Mouse (Mus musculus): ENCODE data around the gene Ddx4. TPM values are rescaled to one million over a fixed set of nuclear protein-coding genes. Genes with fewer than 3 reads are reported as not detected.

Ddx4 gene
- total RNA-seq (2021) = under 1 TPM; 0.15 to 0.39 TPM
- long read RNA-seq, experiment 1 = 0 reads
- long read RNA-seq, experiment 2 = 0 reads

DNA sequence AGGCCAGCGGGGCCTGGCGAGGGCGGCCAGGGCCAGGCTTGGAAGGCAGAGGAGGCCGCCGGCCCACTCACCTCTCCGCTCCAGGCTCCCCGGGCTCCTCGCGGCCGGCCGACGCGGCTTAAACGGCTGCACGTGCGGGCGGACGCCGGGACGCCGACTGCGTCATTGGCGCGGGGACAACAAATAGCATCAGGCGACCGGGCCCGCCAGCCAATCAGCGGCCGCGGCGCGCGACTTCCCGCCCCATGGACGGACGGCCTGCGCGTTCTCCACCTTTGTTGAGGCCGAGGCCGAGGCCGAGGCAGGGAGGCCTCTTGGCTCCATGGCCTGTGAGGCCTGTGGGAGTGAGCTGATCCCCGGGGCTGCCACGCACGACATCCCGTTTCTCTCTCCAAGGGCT lies at the start of gene Ddx4:
TSS of gene Ddx4 (minus strand) at position 271 of the 400 bp plus-strand sequence.
- DNase-seq = no peak

- no peak for DNase-seq
These were observed 49.0 kb upstream of the Ddx4 start for GRCm38 (mm10) chr13:112701256-112701655.

- no peak for DNase-seq
These were observed 43.4 kb upstream of the Ddx4 start for GRCm38 (mm10) chr13:112695526-112696240.

DNA sequence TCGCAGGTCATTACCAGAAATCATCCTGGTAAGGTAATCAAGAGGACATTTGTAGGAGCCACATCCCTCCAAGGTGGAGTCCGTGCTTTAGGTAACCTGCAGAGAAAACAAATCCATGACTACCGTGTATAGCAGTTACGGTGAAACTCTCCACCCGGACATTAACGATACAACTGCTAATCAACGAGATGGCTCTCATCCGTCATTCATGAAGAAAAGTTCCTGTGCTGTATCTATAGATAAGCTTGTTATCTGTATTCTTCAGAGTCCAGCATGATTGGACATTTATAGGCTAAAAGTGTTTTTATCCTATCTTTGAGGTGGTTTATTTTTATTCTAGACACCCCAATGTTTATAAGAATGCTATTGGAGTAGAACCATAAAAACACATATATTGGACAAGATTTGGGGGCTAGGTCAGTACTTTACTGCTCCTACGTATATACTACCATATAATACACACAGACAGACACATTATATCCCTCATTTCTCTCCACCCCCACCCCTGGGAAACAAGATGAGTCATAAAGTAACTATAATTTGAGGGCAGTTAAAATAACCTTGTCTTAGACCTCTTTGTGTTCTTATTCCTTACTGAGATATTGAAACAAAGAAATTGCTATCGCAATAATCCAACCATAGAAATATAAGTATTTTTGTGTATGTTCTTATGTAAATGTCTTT lies 40.7 kb upstream of the Ddx4 start:
- no peak for DNase-seq

- DNase-seq = no peak
These were observed 33.9 kb upstream of the Ddx4 start for GRCm38 (mm10) chr13:112686155-112686554.

GRCm38 (mm10) chr13:112683970-112684369 lies 31.7 kb upstream of the Ddx4 start:
- DNase-seq = no peak

DNA sequence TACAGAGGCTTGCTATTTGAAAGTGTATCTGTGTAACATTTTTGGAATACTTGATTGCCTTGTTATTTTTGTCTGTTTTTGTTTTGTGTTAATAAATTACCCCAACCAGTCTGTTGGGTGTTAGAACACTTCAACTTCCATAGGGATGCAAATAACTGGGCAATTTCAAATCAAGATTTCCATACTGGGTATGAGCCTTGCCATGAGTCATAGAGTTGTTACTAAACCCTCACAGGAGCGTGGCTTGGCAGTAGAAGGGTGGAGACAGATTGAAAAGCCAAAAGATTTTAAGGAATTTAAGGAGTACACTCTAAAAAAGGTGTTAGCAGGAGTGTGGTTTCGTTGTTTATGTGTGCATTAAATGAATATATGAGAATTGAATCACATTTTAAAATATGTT lies 31.0 kb upstream of the Ddx4 start:
- DNase-seq = no peak

DNA sequence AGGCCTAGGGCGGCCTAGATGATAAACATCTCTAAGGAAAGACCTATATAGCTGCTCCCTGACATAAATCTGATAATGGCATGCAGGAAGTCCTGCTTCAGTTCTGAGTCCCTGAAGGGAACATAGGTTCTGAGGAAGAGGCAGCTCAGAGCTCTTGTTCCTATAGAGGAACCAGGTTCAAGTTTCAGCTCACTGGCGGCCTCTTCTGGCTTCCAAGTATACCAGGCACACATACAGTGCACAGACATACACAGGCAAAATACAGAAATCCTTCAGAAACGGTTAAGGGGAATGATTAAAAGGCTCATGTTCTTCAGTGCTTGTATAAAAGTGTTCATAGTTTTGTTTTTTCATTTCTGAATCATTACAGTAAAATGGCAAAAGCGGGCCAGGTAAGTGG lies 25.9 kb upstream of the Ddx4 start:
- DNase-seq = no peak

GRCm38 (mm10) chr13:112673899-112674447 lies 21.7 kb upstream of the Ddx4 start:
- DNase-seq = peak; percentile 71

- DNase-seq = no peak
These were observed 20.5 kb upstream of the Ddx4 start for GRCm38 (mm10) chr13:112672797-112673196.

GRCm38 (mm10) chr13:112671708-112672107 lies 19.4 kb upstream of the Ddx4 start:
- peak; percentile 32 for DNase-seq

DNA sequence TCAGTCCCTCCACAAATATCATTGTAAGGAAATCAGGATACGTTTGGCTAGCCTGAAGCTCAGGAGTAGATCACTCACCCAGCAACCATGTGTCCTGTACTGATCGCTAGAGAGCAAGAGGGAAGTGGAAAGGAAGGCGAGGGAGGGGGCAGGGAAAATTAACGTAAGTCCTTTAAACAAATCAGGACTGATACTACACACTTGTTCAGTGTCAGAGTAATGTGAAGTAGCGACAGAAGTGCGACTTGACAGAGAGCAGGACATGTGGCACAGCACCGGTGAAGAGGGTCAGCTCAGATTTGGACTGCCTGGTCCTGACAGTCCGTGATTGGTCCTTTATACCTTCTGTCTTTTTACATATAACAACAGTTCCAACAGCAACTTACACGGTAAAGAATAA lies 14.9 kb upstream of the Ddx4 start:
- DNase-seq = no peak

- no peak for DNase-seq
These were observed 14.3 kb upstream of the Ddx4 start for GRCm38 (mm10) chr13:112666433-112667024.

DNA sequence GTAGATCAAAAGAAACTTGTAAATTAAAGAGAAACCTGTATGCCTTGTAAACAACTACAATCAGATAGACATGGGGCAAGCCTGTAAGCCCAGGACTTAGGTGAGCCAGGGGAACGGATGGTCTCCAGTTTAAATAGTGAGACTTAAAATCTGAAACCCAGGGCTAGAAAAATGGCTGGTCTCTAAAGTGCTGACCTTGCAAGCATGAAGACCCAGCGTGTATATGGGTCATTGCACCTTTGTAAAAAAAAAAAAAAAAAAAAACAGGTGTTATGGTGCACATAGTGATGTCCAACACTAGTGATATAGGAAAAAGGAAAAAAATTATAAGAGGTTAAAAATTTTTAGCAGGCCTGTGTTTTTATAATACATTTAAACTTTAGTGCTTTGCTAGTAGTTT lies 9.4 kb upstream of the Ddx4 start:
- DNase-seq = no peak

DNA sequence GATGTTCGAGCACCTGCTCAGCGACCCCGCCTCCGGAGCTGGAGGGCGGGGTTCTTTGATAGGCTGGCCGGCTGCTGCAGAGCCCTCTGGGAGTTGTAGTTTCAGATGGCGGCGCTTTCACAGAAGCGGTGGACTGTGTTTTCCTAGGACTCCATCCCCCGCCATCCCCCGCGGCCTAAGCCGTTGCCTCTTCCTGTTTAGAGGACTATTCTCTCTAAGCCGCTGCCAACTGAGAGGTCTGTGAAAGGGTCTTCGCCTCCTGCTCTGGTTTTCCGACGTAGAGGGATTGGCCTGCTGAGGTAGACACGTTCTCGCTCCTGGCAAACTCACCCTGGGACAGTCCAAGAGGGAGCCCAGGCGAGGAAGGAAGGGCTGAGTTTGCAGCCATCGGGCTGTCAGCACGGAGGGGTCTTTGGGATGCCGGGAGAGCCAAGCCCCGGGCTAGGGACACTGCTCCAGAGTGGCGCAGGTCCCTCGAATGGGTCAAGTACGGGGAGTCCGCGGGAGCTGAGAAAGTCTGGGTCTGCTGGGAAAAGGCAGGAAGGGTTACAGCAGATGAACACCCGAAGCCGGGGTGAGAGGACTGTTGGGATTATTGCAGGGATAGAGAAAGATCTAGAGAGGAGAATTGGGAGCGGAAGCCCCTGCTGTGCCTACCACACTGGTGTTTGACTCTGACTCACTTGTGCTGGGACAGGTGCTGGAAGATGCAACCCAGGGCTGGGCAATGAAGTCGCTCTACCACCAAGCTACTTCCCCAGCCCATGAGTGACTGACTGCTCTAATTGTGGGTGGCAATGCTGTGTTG lies 8.5 kb upstream of the Ddx4 start, which contains the start of gene Slc38a9:
TSS of gene Slc38a9 (plus strand) at position 178 of the 808 bp plus-strand sequence.
- peak; percentile 94 for DNase-seq

GRCm38 (mm10) chr13:112659986-112660573 lies 7.8 kb upstream of the Ddx4 start:
- no peak for DNase-seq

GRCm38 (mm10) chr13:112651183-112651582 lies 1.1 kb downstream of the Ddx4 start:
- DNase-seq = no peak

DNA sequence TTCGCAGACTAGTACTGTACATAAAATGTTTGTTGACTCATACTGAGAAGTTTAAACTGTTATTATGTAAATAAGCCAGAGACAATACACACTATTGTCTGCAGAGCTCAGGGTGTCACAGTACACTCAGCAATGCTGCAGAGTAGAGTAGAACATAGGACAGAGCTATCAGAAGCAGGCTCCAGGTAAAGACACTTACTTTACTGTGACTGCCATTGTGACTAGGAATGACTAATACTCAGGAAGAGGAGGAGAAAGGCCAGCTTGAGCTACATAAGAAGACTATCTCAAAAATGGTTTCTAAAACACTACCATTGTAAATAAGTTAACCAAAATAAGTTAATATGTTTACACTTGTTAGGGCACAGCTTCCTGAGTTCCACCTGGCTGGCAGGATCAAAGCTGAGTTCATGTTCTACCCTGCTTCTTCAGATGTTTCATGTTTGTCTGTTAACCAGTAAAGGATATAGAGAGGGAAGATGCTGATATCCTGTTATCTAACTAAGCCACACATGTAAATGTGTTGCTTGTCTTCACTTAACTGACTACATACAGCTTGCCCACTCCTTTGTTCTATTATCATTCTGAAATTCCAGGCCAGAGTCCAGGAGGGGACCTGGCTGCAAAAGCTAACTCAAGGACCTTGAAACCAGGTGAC lies 6.6 kb downstream of the Ddx4 start:
- DNase-seq = no peak

DNA sequence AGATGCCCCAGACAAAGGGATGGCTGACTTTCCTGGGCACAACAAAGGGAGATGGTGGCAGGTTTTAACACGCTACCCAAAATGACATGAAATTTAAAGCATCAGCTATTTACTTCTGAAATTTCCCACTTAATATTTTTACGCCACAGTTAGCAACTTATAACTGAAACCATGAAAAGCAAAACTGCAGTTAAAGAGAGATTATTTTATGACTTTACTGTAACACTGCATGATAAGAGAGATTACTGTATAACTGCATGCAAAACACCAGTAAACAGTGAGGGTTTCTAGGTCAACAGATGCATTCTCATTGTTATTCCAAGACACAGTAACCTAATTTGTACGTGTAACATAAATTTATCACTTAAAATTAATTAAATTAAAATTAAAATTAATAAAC lies 7.3 kb downstream of the Ddx4 start:
- DNase-seq = no peak

GRCm38 (mm10) chr13:112642897-112643296 lies 9.4 kb downstream of the Ddx4 start:
- no peak for DNase-seq

GRCm38 (mm10) chr13:112639111-112639510 lies 13.2 kb downstream of the Ddx4 start:
- no peak for DNase-seq

Data from adrenal gland, postnatal 10 days (tissue).